Mouse (Mus musculus) adrenal gland, adult 2 months (tissue): ENCODE measurements at regions not wholly inside any gene's neighbourhood (a gene's known extent, or its start where the extent isn't known, plus 50 kb on each side); places are given as distances from the start of the nearest gene placed in this dataset.

Source experiments
- DNase-seq: peaks from one replicate; pipeline ENCODE4 v3.0.0; 2021

DNA sequence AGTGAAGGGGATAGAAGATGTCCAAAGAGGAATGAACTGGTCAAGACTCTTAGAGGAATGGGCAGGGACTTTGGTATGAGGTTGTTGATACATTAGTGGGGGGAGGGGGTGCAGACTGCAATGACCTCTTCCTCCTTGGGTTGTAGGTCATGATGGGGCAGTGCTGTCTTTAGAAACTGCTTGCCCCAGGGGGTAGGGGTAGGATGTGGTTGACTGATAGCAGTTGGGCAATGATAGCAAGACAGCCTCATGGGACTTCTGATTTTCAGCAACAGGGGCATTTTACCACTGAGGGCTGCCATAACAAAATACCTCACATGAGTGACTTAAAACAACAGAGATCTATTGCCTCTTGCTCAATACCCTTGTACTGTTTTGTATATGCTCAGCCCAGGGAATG lies 63.5 kb upstream of the 1700017B05Rik start:
- DNase-seq = no peak

DNA sequence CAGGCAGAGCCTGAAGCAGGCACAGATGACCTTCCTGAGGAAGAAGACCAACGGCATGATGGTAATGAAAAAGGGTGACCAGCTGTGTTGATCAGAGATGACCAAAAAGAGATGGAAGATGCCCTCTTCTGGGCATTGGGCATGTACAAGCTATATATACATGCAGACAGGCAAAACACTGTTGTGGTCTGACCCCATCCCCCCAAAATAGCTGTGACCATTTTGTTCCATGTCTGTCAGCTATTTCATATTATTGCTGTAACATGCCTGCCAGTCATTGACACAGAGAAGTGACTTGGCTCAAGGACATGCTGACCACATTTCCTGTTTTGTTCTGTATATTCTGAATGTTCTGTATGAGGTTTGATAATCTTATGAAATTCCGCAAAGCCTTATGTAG lies 56.6 kb upstream of the 1700017B05Rik start:
- DNase-seq = no peak

DNA sequence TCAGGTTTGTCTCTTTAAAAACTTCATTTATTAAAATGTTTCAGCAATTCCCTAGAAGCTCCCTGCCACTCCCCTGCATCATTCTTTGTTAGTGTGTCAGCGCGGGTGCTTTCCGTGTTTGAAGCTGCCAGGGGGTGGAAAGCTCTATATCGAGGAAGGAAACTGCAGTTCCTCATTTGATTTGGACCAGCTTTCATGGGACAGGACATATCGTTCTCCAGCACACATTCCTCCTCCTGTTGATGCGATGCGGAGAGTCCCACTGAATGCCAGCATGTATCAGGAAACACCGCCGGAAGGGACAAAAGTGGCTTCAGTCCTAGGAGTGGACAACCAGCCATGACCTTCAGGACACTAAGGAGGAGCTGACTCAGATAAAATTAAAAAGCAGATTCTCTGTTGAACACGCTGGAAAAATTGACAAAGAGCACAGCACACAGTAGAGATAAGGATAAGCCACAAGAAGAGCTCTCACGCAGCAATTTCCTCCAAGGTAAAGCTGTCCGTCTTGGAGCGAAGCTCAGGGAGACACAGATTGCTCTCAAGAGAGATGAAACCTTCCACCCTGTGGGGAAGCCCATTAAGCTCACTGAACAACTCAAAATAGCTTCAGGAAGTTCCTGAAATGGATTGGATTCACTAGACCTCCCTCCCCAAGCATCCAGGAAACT lies 55.3 kb upstream of the 1700017B05Rik start:
- peak; percentile 49 for DNase-seq

DNA sequence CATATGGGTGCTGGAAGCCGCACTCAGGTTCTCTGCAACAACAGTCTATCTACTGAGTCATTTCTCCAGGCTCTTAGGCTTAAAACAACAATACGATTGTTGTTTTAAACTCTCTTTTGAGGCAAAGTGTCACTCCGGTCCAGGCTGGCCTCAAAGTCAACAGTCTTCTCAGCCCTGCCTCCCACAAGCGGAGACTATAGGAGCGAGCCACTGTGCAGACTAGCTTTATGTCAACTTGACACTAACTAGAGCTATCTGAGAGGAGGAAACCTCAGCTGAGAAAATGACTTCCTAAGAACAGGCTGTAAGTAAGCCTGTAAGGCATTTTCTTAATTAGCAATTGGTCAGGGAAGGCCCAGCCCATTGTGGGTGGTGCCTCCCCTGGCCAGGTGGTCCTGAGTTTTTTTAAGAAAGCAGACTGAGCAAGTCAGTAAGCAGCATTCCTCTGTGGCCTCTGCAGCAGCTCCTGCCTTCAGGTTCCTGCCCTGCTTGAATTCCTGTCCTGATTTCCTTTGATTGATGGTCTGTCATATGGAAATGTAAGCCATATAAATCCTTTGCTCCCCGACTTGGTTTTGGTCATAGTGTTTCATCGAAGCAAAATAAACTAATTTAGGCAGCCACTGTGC lies 52.7 kb upstream of the 1700017B05Rik start:
- no peak for DNase-seq

DNA sequence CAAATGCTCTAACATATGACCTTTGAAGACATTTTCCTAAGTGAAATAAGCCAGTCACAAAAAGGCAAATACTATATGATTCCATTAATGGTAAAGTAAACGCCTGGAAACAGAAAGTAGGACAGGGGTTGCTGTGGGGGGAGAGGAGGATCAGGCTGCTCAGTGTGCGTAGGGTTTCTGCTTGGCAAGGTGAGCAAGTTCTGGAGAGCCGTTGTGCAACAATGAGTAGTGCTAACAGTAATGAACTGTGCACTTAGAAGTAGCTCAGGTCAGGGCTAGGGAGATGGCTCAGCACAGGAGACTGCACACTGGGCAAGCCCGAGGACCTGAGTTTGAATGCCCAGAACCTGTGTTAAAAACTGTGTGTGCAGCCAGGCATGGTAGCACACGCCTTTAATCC lies 51.5 kb upstream of the 1700017B05Rik start:
- no peak for DNase-seq

DNA sequence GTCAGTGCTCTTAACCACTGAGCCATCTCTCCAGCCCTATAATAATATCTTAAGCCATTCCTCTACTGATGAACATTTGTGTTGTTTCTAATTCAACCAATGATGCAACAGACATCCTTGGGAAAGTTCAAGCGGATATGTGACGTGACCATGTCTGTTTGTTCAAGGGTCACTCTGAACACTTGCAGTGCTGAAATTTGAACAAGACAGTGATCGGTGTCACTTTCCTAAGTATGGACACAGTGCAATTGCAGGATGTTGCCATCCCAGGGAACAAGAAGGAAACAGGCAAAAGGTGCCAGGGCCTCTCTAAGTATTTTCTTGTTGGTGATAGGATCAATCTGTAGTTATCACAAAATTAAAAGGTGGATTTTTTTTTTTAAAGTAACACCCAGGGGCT lies 50.1 kb upstream of the 1700017B05Rik start:
- no peak for DNase-seq
